Mouse (Mus musculus): ENCODE data around the gene Cxcl3. TPM values are rescaled to one million over a fixed set of nuclear protein-coding genes. Genes with fewer than 3 reads are reported as not detected.

Cxcl3 gene
- polyA plus RNA-seq, 1 experiment = not detected

DNA sequence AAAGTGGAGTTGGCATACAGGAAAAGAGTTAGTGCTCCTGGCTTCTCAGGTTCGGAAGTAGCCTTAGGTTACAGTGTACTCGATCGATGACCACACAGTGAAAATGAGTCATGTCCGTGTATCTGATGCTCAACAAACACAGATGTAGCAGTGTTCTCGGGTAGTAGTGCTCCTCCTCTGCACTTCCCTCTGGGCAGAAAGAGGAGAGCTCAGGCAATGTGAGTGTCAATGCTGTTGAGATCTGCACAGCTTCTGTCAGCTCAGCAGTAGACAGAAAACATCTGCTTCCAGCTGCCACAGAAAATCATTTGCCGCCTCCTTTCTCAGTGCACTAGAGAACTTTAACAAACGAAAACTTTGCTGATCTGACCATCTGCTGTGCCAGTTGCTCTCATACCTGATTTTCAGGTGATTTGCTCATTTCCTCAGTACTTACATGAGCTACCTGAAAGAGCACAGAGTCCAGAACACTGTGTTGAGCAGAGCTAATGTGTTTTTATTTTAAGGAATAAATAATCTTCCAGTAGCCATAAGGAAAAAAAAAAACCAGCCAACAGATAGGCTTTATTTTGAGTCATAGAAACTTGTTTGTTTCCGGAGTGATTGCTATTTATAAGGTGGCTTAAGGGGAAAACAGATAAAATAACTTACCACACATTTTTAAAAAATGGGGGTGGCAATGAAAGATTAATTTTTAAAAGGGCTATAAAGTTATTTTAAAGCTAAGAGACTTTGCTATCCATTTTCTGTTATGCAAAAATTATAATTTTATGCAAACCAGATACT is 19.9 kb upstream of the Cxcl3 start:
- Histone ChIP-seq H3K36me3 (ENCODE audit: control insufficient read depth, insufficient read depth) (no peaks in the 10 kb centered on the region), H3K79me2 (ENCODE audit: control insufficient read depth, insufficient read depth) (no peaks in the 10 kb centered on the region), H3K79me3 (ENCODE audit: low read depth) (no peaks in the 10 kb centered on the region), H3K4me3 (ENCODE audit: insufficient read depth, poor library complexity, severe bottlenecking) (no peak overlapping the region), H3K27me3 (ENCODE audit: control insufficient read depth, insufficient read depth, insufficient read length) (no peaks in the 10 kb centered on the region), H3ac (ENCODE audit: control insufficient read depth, insufficient read length, low read depth) (no peak overlapping the region)
- TF ChIP-seq MYOD1 (IDR thresholded peaks at IDR 0.05; ENCODE audit: control insufficient read depth, insufficient read length, low read depth) = peak; percentile 4
- TF ChIP-seq CTCF (IDR thresholded peaks at IDR 0.05; ENCODE audit: control insufficient read depth, insufficient read depth, insufficient read length) = no peak
- no peak for TF ChIP-seq CEBPB (IDR thresholded peaks at IDR 0.05; ENCODE audit: low read depth)
- TF ChIP-seq MYOG (IDR thresholded peaks at IDR 0.05; ENCODE audit: control insufficient read depth, extremely low read depth, insufficient read length) = no peak
- no peak for TF ChIP-seq FOSL1 (IDR thresholded peaks at IDR 0.05; ENCODE audit: insufficient read depth, low read length, poor library complexity, severe bottlenecking)

GRCm38 (mm10) chr5:90768218-90768617 is 17.7 kb upstream of the Cxcl3 start, which contains the start of gene Ppbp:
Ppbp (plus strand) TSS chr5:90768518.
- H3K36me3 ChIP-seq (ENCODE audit: control insufficient read depth, insufficient read depth) = no peaks in the 10 kb centered on the region
- H3K79me3 ChIP-seq (ENCODE audit: low read depth) = no peaks in the 10 kb centered on the region
- H3K4me3 ChIP-seq (ENCODE audit: insufficient read depth, poor library complexity, severe bottlenecking) = no peak within 1 kb of the TSS
- TF ChIP-seq USF1 (IDR thresholded peaks at IDR 0.05; ENCODE audit: low read depth) = no peak
- no peak for TF ChIP-seq MYOD1 (IDR thresholded peaks at IDR 0.05; ENCODE audit: control insufficient read depth, insufficient read length, low read depth)
- no peak for TF ChIP-seq MAX (IDR thresholded peaks at IDR 0.05)
- no peak for TF ChIP-seq FOSL1 (IDR thresholded peaks at IDR 0.05; ENCODE audit: insufficient read depth, low read length, poor library complexity, severe bottlenecking)
- TF ChIP-seq CEBPB (IDR thresholded peaks at IDR 0.05; ENCODE audit: low read depth) = no peak
- TF ChIP-seq MYOG (IDR thresholded peaks at IDR 0.05; ENCODE audit: control insufficient read depth, extremely low read depth, insufficient read length) = no peak
- H3K27me3 ChIP-seq (ENCODE audit: control insufficient read depth, insufficient read depth, insufficient read length) = no peaks in the 10 kb centered on the region
- no peak within 1 kb of the TSS for H3ac ChIP-seq (ENCODE audit: control insufficient read depth, insufficient read length, low read depth)
- H3K79me2 ChIP-seq (ENCODE audit: control insufficient read depth, insufficient read depth) = no peaks in the 10 kb centered on the region

DNA sequence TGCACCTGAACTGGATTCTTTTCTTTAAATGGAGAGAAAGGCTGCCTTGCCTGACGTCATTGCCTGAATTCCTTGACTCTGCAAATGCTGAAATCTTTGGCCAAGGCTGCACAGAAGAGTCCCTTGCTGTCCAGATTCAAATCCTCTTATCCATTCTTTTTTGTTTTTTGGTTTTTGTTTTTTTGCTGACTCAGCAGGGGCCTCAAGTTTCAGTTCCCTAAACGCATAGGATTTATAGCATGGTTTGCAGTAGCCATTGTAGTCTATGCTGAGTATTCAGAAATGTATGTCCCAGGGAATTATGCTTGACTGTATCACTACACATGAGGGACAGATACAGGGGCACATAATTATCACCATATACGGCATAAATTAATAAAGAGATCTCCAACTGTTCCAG is 14.5 kb upstream of the Cxcl3 start:
- Histone ChIP-seq H3K79me2 (ENCODE audit: control insufficient read depth, insufficient read depth) (no peaks in the 10 kb centered on the region), H3K27me3 (ENCODE audit: control insufficient read depth, insufficient read depth, insufficient read length) (no peaks in the 10 kb centered on the region), H3ac (ENCODE audit: control insufficient read depth, insufficient read length, low read depth) (no peak overlapping the region), H3K4me3 (ENCODE audit: insufficient read depth, poor library complexity, severe bottlenecking) (no peak overlapping the region), H3K79me3 (ENCODE audit: low read depth) (no peaks in the 10 kb centered on the region), H3K36me3 (ENCODE audit: control insufficient read depth, insufficient read depth) (no peaks in the 10 kb centered on the region)
- TF ChIP-seq CTCF (IDR thresholded peaks at IDR 0.05; ENCODE audit: control insufficient read depth, insufficient read depth, insufficient read length) = no peak
- TF ChIP-seq FOSL1 (IDR thresholded peaks at IDR 0.05; ENCODE audit: insufficient read depth, low read length, poor library complexity, severe bottlenecking) = no peak
- TF ChIP-seq MYOG (IDR thresholded peaks at IDR 0.05; ENCODE audit: control insufficient read depth, extremely low read depth, insufficient read length) = no peak
- no peak for TF ChIP-seq MAX (IDR thresholded peaks at IDR 0.05)
- no peak for TF ChIP-seq CEBPB (IDR thresholded peaks at IDR 0.05; ENCODE audit: low read depth)

DNA sequence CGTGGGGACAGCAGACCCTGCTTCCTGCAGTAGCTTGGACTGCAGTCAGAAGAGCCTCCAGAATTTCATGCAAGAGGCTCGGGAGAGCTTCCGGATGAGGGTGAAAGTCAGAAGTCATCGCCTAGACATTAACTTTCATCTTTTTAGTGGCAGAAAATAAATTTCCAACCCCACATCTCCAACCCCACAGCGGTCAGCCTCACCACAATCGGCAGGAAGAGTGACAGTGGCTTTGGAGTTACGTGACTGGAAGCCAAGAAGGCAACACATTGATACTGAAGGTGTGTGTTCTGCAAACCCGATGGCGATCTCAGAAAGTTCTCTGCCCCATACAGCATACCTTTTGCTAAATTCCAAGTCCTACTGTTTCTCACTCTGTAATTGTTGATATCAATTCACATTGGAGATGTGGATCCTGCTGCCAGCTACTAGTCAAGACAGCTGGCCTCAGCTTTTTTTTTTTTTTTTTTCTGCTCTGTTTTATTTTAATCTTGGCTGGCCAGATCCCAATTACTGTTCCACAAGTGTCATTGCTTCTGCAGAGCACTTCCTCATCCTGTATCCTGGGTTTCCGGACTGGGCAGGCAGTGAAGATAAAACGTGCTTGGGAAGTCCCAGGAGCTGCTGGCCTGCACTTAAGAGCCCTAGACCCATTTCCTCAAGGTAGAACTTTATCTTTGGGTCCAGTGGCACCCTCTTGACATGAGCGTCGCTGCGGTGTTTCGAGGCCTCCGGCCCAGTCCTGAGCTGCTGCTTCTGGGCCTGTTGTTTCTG is 13.8 kb upstream of the Cxcl3 start, which contains the start of gene Pf4:
Gene Pf4, plus strand, starts transcription at position 556 of the 774 bp plus-strand sequence.
- Histone ChIP-seq H3K36me3 (ENCODE audit: control insufficient read depth, insufficient read depth) (no peaks in the 10 kb centered on the region), H3K27me3 (ENCODE audit: control insufficient read depth, insufficient read depth, insufficient read length) (no peaks in the 10 kb centered on the region), H3K79me3 (ENCODE audit: low read depth) (no peaks in the 10 kb centered on the region), H3ac (ENCODE audit: control insufficient read depth, insufficient read length, low read depth) (no peak within 1 kb of the TSS), H3K79me2 (ENCODE audit: control insufficient read depth, insufficient read depth) (no peaks in the 10 kb centered on the region), H3K4me3 (ENCODE audit: insufficient read depth, poor library complexity, severe bottlenecking) (no peak within 1 kb of the TSS)
- TF ChIP-seq CEBPB (IDR thresholded peaks at IDR 0.05; ENCODE audit: low read depth) = no peak
- no peak for TF ChIP-seq MYOG (IDR thresholded peaks at IDR 0.05; ENCODE audit: control insufficient read depth, extremely low read depth, insufficient read length)
- TF ChIP-seq MAX (IDR thresholded peaks at IDR 0.05) = no peak
- TF ChIP-seq FOSL1 (IDR thresholded peaks at IDR 0.05; ENCODE audit: insufficient read depth, low read length, poor library complexity, severe bottlenecking) = no peak
- TF ChIP-seq CTCF (IDR thresholded peaks at IDR 0.05; ENCODE audit: control insufficient read depth, insufficient read depth, insufficient read length) = no peak
- no peak for TF ChIP-seq USF1 (IDR thresholded peaks at IDR 0.05; ENCODE audit: low read depth)
- no peak for TF ChIP-seq MYOD1 (IDR thresholded peaks at IDR 0.05; ENCODE audit: control insufficient read depth, insufficient read length, low read depth)

- no peaks in the 10 kb centered on the region for H3K36me3 ChIP-seq (ENCODE audit: control insufficient read depth, insufficient read depth)
- no peaks in the 10 kb centered on the region for H3K79me3 ChIP-seq (ENCODE audit: low read depth)
- TF ChIP-seq CTCF (IDR thresholded peaks at IDR 0.05; ENCODE audit: control insufficient read depth, insufficient read depth, insufficient read length) = no peak
- TF ChIP-seq MYOD1 (IDR thresholded peaks at IDR 0.05; ENCODE audit: control insufficient read depth, insufficient read length, low read depth) = no peak
- TF ChIP-seq FOSL1 (IDR thresholded peaks at IDR 0.05; ENCODE audit: insufficient read depth, low read length, poor library complexity, severe bottlenecking) = no peak
- TF ChIP-seq USF1 (IDR thresholded peaks at IDR 0.05; ENCODE audit: low read depth) = no peak
- no peak for TF ChIP-seq CEBPB (IDR thresholded peaks at IDR 0.05; ENCODE audit: low read depth)
- TF ChIP-seq MYOG (IDR thresholded peaks at IDR 0.05; ENCODE audit: control insufficient read depth, extremely low read depth, insufficient read length) = no peak
Observed at GRCm38 (mm10) chr5:90775562-90775961, 10.3 kb upstream of the Cxcl3 start.

More at GRCm38 (mm10) chr5:90775562-90775961, 10.3 kb upstream of the Cxcl3 start:
- no peak overlapping the region for H3K4me3 ChIP-seq (ENCODE audit: insufficient read depth, poor library complexity, severe bottlenecking)
- no peak overlapping the region for H3ac ChIP-seq (ENCODE audit: control insufficient read depth, insufficient read length, low read depth)
- no peaks in the 10 kb centered on the region for H3K27me3 ChIP-seq (ENCODE audit: control insufficient read depth, insufficient read depth, insufficient read length)
- H3K79me2 ChIP-seq (ENCODE audit: control insufficient read depth, insufficient read depth) = no peaks in the 10 kb centered on the region

Data from C2C12 (cell line).